Mouse (Mus musculus) brain, embryonic 14.5 days (tissue): ENCODE data around the gene Tbc1d8.
A peak's percentile ranks its signal among the peaks of the same experiment; 100 is the strongest.

ENCODE experiments used
- CTCF ChIP-seq: fragments of 200-500 bp; IDR thresholded peaks from 2 replicates; pipeline ENCODE4 v1.5.1; 2012; ENCODE audit warnings: inconsistent platforms, mild to moderate bottlenecking, moderate library complexity, borderline replicate concordance; ENCODE audit not compliant: insufficient read depth, insufficient read length; ENCODE audit errors: extremely low read depth
- POLR2A ChIP-seq: fragments of 200-500 bp; IDR thresholded peaks from 2 replicates; pipeline ENCODE4 v1.6.1; 2012; ENCODE audit warnings: mild to moderate bottlenecking, inconsistent platforms, borderline replicate concordance; ENCODE audit not compliant: poor library complexity, insufficient read depth, insufficient read length, severe bottlenecking; ENCODE audit errors: extremely low read depth

- no peak for TF ChIP-seq POLR2A
- peak; percentile 65 for TF ChIP-seq CTCF
Measured at GRCm38 (mm10) chr1:39522519-39522918, 44.0 kb upstream of the Tbc1d8 start.
